Mouse (Mus musculus): Measurements from ENCODE around the gene Rtn4r. TPM values are rescaled to one million over a fixed set of nuclear protein-coding genes. Genes with fewer than 3 reads are reported as not detected.

The Rtn4r gene
- polyA plus RNA-seq, 1 experiment: not detected

DNA sequence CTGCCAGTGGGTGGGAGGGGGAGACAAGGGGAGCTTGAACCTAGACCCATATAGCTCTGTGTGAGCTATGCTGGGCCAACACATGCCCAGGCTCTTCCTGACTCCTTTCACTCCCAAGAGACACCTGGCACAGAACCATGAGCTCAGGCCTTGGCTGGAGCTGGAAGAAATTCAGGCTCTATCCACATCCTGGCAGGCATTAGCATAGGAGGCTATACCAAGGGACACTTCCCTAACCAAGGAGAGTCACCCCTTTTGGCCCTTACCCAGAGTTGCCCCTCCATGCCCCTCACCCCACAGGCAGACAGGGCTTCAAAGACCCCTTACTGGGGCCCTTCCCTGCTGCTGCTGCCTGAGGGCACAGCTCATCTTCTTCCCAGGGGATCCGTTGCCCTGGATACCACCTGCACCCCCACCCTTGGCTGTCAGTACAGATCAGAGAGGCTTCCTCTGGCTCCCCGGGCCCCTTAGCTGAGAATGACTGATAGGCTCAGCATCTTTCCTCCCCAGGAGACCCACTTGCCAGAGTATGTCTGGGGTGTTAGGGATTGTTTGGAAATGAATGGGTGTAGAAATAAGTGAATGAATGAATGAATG lies 37.3 kb downstream of the Rtn4r start:
- TF ChIP-seq POLR2A (IDR thresholded peaks at IDR 0.05; ENCODE audit: borderline replicate concordance, low read depth, low read length) (no peak), CTCF (IDR thresholded peaks at IDR 0.05; ENCODE audit: low read depth, low read length) (no peak)
- Histone ChIP-seq H3K4me3 (ENCODE audit: insufficient read depth, low read length) (no peak overlapping the region), H3K4me1 (ENCODE audit: control insufficient read depth, insufficient read depth, low read length) (peaks cover 30% of the 10 kb centered on the region), H3K27ac (ENCODE audit: insufficient read depth, low read depth, low read length) (no peak overlapping the region)

DNA sequence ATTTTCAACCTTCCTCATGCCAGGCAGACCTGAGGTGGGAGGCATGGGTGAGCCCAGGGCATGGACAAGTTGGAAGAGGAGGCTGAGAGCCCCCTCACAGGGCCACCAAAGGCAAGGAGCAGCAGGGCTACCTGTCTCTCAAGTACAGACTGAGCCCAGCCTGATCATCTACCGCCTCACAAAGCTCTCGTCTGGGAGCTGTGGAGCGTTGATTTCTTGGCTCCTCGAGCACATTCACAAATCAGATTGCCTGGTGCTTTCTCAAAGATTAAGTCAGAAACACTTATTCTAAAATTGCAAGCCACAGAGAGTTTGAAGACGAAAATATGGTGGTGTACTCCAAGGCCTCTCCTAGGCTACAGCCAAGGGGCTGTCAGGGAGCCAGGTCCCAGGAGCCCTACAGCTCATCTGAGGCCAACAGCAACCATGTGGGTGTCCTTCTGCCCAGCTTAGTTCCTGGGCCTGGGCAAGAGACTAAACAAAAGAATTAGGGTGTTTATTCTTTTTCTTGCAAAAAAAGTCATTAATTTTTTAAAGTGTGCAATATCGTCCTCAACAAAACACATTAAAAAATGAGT lies 39.3 kb downstream of the Rtn4r start:
- H3K4me1 ChIP-seq (ENCODE audit: control insufficient read depth, insufficient read depth, low read length): peaks cover 12% of the 10 kb centered on the region
- TF ChIP-seq POLR2A (IDR thresholded peaks at IDR 0.05; ENCODE audit: borderline replicate concordance, low read depth, low read length) (no peak), CTCF (IDR thresholded peaks at IDR 0.05; ENCODE audit: low read depth, low read length) (no peak)
- H3K27ac ChIP-seq (ENCODE audit: insufficient read depth, low read depth, low read length): no peak overlapping the region
- H3K4me3 ChIP-seq (ENCODE audit: insufficient read depth, low read length): no peak overlapping the region

DNA sequence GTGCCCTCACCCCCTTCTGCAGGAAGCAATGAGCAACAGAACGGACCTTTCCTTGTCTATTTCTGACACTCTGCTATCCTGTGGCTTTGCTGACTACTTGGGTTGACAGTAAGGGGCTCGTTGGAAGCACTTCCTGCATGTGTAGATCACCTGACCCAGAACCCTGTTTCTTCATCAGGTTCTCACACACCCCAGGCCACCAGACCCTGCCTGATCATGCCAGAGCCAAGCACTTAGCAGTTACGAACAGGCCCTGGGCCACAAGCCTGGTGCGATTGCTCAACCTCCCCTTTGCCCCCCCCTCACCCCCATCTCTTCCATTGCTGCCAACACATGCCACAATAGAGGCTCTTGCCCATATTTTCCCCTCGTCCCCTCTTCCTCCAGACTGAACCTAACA lies 41.7 kb downstream of the Rtn4r start:
- Histone ChIP-seq H3K27ac (ENCODE audit: insufficient read depth, low read depth, low read length) (no peak overlapping the region), H3K4me1 (ENCODE audit: control insufficient read depth, insufficient read depth, low read length) (no peaks in the 10 kb centered on the region), H3K4me3 (ENCODE audit: insufficient read depth, low read length) (no peak overlapping the region)
- TF ChIP-seq CTCF (IDR thresholded peaks at IDR 0.05; ENCODE audit: low read depth, low read length) (no peak), POLR2A (IDR thresholded peaks at IDR 0.05; ENCODE audit: borderline replicate concordance, low read depth, low read length) (no peak)

DNA sequence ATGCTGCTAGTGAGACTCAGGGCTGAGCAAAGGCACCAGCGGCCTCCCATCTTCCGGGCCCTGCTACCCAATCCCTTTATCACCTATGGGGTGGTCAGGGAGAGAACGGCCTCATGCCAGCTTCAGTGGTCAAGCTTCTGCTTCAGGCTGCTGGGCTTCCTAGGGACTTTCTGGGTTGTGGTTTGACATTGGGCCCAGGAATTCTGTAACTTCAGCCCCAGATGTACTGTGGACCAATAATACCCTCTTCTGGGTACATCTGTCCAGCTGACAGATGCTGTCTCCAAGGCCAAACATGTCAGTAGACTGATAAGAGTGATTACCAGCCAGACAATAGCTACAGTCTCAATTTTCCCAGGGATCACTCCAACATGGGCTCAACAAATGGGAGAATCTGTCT lies 42.3 kb downstream of the Rtn4r start:
- Histone ChIP-seq H3K27ac (ENCODE audit: insufficient read depth, low read depth, low read length) (no peak overlapping the region), H3K4me1 (ENCODE audit: control insufficient read depth, insufficient read depth, low read length) (no peaks in the 10 kb centered on the region), H3K4me3 (ENCODE audit: insufficient read depth, low read length) (no peak overlapping the region)
- TF ChIP-seq CTCF (IDR thresholded peaks at IDR 0.05; ENCODE audit: low read depth, low read length) (no peak), POLR2A (IDR thresholded peaks at IDR 0.05; ENCODE audit: borderline replicate concordance, low read depth, low read length) (no peak)

DNA sequence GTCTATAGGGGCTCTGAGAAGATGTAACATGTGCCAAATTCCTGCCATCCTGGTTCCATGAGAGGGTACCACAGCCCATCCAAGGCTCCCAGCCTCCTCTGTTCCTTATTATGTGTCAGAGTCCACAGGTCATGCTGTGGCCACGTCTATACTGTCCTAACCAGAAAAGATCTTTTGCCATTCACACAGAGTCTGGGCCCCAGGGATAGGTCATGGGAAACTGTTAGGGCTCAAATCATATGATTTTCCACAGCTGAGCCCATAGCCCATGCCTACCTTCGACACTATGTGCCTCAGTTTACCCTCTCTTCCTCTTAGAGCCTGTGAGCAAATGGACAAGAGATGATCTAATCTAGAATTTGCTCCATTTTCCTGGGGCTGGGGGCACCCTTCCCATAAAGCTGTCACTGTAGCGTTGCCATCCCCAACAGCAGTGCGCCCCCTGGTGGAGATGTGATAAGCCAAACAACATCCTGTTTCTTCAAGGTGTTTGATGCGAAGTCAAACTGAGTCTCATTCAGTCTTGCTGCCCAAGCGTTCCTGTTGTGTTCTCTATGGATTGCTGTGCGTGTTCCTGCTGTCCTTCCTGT lies 44.9 kb downstream of the Rtn4r start:
- Histone ChIP-seq H3K4me3 (ENCODE audit: insufficient read depth, low read length) (no peak overlapping the region), H3K27ac (ENCODE audit: insufficient read depth, low read depth, low read length) (no peak overlapping the region), H3K4me1 (ENCODE audit: control insufficient read depth, insufficient read depth, low read length) (no peaks in the 10 kb centered on the region)
- peak; percentile 98 for TF ChIP-seq CTCF (IDR thresholded peaks at IDR 0.05; ENCODE audit: low read depth, low read length)
- TF ChIP-seq POLR2A (IDR thresholded peaks at IDR 0.05; ENCODE audit: borderline replicate concordance, low read depth, low read length): no peak

DNA sequence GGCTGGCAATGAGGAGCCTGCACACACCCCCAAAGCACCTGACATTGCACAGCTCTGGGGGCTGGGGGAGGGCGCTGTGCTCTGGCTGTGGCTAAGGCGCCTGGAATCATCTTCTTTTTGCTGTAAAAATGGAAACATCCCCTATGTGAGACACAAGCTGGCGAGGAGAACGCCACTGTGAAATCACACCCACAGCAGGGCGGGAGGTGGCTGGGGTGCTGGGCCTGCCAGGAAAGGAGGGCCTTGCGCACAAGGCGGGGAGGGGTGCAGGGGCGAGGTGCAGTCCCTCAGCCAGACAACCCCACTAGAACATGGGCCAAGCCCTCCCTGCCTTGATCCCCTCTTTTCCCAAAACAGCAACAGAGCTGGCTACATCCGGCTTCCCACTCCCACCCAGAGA lies 45.8 kb downstream of the Rtn4r start:
- H3K4me1 ChIP-seq (ENCODE audit: control insufficient read depth, insufficient read depth, low read length): no peaks in the 10 kb centered on the region
- H3K27ac ChIP-seq (ENCODE audit: insufficient read depth, low read depth, low read length): no peak overlapping the region
- H3K4me3 ChIP-seq (ENCODE audit: insufficient read depth, low read length): no peak overlapping the region
- TF ChIP-seq CTCF (IDR thresholded peaks at IDR 0.05; ENCODE audit: low read depth, low read length) (no peak), POLR2A (IDR thresholded peaks at IDR 0.05; ENCODE audit: borderline replicate concordance, low read depth, low read length) (no peak)

DNA sequence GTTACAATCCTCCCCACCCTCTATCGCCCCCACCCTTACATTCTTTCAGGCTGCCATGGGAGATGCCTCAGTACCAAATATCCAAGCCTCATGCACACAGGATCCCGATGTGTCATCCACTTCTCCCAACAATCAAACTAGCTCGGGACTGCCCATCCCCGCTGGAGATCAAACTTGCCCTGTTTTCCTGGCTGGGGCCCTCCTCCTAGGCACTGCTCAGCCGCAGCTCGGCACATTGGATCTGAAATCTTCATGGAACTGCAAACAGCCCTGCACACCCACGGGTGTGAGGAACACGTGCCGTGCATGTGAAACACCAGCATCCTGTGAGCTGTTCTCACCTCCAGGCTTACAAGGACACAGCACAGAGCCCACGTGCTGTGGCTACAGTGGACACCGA lies 46.3 kb downstream of the Rtn4r start:
- Histone ChIP-seq H3K27ac (ENCODE audit: insufficient read depth, low read depth, low read length) (no peak overlapping the region), H3K4me3 (ENCODE audit: insufficient read depth, low read length) (no peak overlapping the region), H3K4me1 (ENCODE audit: control insufficient read depth, insufficient read depth, low read length) (no peaks in the 10 kb centered on the region)
- TF ChIP-seq CTCF (IDR thresholded peaks at IDR 0.05; ENCODE audit: low read depth, low read length): no peak

DNA sequence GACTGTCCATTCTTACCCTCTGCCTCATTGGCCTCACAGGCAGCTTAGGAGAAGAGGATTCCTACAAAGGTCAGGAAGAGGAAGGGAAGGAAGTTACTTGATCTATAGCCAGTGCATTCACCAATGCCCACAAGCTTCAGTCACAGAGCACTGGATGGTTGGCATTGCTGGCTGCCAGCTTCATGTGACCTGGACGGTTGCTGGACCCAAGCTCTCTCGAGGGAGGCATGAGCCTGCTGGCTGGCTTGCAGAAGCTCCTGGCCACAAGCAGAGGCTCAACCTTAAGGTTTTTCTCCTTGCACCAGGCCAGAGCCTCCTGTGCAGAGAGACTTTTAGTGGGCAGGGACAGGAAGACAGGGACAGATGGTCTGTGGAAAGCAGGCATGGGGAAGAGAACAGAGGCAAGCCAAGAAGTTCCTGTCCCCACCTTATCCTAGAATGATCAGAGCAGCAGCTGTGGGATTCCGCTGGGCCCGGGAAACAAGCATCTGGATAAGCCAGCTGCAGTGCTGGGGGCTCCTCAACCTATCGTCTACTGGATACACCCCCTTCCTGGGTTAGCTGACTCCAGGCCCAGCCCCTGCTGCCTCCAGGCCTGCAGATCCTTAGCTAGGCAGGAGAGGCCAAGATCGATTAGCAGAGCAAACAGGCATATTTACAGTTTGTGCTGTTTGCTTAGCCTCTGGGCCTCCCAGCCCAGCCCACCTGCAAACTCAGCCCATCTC lies 48.5 kb downstream of the Rtn4r start:
- Histone ChIP-seq H3K27ac (ENCODE audit: insufficient read depth, low read depth, low read length) (no peak overlapping the region), H3K4me3 (ENCODE audit: insufficient read depth, low read length) (no peak overlapping the region), H3K4me1 (ENCODE audit: control insufficient read depth, insufficient read depth, low read length) (no peaks in the 10 kb centered on the region)
- TF ChIP-seq CTCF (IDR thresholded peaks at IDR 0.05; ENCODE audit: low read depth, low read length) (no peak), POLR2A (IDR thresholded peaks at IDR 0.05; ENCODE audit: borderline replicate concordance, low read depth, low read length) (no peak)

DNA sequence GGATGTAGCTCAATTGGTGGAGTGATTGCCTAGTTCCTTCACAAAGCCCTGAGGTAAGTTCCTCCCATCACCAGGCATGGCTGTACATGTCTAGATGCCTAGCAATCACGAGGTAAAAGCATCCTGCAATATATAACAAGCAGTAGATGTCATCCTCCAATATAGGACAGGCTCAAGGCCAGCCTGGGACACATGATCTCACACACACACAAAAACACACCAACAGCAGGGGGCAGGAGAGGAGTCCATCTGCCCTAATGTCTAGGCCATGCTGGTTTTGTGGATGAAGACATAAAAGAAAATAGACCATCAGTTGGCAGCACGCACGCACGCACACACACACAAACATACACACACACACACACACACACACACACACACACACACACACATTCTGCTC lies 49.3 kb downstream of the Rtn4r start:
- no peaks in the 10 kb centered on the region for H3K4me1 ChIP-seq (ENCODE audit: control insufficient read depth, insufficient read depth, low read length)
- no peak overlapping the region for H3K27ac ChIP-seq (ENCODE audit: insufficient read depth, low read depth, low read length)
- no peak overlapping the region for H3K4me3 ChIP-seq (ENCODE audit: insufficient read depth, low read length)
- TF ChIP-seq POLR2A (IDR thresholded peaks at IDR 0.05; ENCODE audit: borderline replicate concordance, low read depth, low read length) (no peak), CTCF (IDR thresholded peaks at IDR 0.05; ENCODE audit: low read depth, low read length) (no peak)

DNA sequence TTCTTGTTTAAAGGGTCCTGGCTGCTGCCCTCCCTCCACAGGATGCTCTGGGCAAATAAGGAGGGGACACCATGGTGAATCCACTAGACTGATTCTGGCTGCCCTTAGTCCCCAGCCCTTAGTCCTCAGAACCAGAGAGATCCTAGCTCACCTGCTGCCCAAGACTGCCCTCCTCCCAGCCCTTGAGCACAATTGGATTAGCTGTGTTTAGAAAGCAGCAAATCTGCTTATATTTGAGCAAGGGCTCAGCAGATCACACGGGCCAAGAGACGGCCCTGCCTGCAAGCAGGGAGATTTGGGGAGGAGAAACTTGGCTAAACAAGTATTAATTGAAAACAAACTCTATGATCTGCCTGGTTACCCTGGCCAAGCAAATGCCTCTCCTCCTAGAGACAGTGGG lies 52.1 kb downstream of the Rtn4r start:
- Histone ChIP-seq H3K4me3 (ENCODE audit: insufficient read depth, low read length) (no peak overlapping the region), H3K4me1 (ENCODE audit: control insufficient read depth, insufficient read depth, low read length) (no peaks in the 10 kb centered on the region), H3K27ac (ENCODE audit: insufficient read depth, low read depth, low read length) (no peak overlapping the region)
- TF ChIP-seq POLR2A (IDR thresholded peaks at IDR 0.05; ENCODE audit: borderline replicate concordance, low read depth, low read length) (no peak), CTCF (IDR thresholded peaks at IDR 0.05; ENCODE audit: low read depth, low read length) (no peak)
